Mouse (Mus musculus) frontal cortex, postnatal 25 days (tissue): ENCODE data around the gene Mark2.
A peak's percentile ranks its signal among the peaks of the same experiment; 100 is the strongest.
"Not testable (repeated sequence)": the region's sequence is repeated elsewhere in the genome, so short reads cannot be mapped to it uniquely, and the experiment has no call there.

Experiments used
- DNase-seq, 2 experiments: peaks; one replicate each; pipeline ENCODE4 v3.0.0; 2022; ENCODE audit warnings: low spot score in 2 of 2

Gene Mark2

DNA sequence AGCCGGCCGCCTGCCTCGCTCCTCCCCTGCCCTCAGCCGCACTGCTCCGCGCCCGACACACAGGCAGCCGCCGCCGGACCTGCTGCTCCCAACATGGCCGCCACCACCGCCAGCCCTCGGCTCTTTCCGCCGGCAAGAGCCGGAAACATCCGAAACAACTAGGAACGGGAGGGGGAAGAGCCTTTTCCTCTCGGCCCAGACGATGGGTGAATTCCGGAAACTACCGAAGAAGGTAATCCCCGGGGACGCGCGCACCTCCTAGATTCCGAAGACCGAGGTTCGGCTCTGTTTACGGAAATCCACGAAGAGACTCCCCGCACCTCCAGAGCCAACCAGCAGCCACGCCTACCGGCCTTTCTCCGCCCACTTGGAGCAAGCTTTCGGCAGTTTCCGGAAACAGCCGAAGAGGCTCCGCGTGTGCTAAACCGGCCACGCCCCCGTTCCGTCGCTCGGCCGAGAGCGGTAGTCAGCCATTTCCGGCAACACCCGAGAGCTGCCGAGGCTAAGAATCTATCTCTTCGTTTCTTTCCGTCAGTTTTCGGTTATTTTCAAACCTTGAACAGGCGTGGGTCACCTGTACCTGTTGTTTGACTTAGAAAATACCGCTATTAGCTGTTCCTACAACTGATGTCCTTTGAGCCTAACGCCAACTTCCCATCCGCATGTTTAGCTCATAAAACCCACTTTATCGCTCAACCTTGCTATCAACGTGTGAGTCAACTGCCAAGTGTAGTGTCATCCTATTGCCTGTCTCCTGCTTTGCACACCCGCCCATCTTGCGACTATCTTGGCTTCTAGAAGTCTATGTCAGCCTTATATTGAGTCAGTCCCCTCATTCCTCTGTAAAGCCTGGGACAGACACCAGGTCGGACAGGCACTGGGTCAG lies at the start of gene Mark2:
Gene Mark2 (minus strand): TSS at position 349 of the 886 bp plus-strand sequence.
- peak; percentile 99 for DNase-seq

DNA sequence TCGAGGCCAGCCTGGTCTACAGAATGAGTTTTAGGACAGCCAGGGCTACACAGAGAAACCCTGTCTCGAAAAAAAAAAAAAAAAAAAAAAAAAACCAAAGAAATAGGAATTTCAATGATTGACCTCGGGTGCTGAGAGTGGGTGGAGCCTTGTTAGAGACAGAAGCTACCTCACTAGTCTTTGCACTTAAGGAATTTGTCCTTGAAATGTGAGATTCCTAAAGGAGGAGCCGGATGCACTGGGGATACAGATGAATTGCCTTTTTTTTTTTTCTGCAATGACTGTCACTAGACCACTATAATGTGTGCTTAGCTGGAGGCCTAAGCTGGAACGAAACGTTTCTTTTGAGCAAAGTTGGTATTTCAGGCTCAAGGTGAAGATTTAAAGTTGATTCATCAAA lies 46.8 kb upstream of the Mark2 start:
- DNase-seq = no peak

DNA sequence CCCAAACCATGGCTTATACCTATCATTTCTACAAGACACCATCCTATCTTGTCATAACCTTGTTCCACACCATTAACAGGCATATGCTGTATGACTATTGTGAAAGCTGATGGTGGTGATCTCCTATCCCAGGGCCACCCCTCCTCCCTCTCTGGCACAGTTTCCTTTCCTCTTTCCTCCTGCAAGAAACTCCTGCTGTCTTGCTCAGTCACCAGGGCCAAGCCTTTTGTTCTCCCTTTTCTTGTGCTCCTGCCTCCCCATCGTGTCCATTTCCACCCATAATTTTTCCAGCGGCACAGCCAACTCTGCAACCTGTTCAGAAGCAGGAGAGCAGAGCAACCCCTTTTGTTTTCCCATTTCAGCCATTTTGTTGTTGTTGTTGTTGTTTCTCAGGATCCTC lies 44.4 kb upstream of the Mark2 start:
- no peak for DNase-seq

DNA sequence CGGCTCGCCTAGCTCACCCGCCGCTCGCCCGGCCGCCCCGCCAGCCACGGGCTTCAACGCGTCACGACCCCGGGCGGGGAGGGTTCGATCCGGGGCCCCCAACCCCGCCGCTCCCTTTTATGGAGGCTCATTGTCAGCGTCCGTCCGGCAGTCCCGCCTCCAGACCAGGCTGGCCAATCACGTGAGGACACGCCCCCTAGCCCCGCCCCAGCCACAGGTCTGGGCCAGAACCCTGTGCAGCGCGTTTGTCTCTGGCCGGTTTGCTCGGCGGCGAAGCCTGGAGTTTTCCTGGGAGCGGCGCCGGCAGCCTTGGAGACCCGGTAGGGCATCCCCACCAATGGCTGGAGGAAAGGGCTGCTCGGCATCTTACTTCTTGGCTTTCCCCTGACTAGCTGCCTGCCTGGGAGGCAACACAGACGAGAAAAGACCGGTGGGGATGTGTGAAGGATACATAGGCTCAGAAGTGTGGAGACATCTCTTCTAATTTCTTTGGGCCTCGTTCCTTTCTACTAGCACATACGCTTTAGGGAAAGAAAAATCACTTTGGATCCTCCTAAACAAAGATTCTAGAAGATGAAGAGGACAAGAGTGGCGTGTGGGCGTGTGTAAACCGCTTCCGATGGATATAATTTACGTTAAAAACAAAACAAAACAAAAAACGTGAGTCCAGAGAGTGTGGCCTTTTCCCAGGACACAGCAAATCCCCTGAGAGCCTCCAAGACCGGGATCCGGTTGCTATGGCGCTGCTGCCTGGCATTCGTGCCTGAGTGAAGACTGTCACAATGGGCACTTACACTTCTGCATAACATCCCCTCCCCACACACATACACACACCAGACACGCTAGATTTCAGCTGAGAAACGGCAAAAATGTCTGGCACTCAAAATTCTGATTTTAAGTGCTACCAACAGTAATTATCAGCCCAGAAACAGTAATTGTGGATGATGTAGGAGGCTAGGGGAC lies 41.5 kb upstream of the Mark2 start, which contains the start of gene Spindoc:
Gene Spindoc (minus strand): TSS at position 92 of the 963 bp plus-strand sequence.
- peak; percentile 97 to 98 for DNase-seq

DNA sequence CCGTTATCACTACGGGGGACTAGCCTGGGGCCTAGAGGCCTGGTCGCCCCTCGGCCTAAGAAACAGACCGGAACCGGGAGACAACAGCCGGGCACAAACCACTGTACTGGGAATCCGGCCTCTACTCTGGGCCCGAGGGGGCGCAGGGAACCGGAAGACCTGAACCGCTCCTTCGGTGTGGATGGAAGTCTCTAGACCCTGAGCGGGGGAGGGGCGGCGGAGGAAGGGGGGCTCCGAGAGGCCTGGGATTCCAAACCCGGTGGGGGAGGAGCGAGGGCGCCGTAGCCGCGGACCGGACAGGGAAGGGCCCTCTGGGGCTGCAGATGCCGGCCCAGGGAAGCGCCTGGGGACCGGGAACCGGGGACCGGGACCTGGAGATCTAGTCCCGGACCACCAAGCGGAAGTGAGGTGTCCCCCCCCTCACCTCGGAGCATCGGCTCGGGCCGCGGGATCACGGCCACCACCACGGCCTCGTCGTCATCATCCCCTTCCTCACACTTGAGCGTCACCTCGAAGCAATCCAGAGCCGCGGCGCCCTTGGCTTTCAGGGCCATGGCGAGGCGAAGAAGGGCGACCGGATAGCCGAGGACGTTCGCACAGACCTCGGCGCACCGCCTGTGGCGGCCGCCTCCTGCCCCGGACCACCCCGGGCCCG lies 40.7 kb upstream of the Mark2 start:
- DNase-seq = peak; percentile 21 to 36

DNA sequence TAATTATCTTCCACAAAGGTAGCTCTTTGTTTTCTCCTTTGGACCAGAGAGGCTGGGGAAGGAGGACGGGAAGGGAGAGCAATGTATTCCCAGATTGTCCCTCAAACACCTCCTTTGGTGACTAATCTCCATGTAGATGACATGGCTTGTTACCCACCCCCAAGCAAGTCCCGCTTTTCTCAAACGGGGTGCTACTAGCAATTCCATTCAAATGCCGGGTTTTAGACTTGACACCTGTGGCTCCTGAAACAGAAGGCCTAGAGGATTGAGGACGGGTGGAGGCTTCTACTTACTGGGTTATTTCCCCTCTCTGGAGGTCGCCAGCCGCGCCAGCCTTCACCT lies 40.2 kb upstream of the Mark2 start:
- DNase-seq = no peak

DNA sequence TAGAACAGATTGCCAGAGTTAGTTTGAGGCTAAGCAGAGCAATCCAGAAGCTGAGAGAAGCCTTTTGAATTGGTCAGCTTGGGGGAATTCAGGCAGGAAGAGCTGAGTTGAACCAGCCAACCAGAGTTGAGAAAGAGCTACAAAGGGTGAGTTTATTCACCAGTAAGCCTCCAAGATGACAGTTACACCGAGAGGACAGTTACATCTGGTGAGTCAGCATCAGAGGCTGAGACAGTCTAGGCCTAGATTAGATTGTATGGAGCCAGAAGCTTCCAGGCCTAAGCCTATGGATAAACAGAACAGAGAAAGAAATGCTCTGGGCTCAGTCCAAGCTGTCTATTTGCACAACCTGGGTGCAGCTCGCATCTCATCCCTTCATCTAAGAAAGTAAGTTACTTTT lies 36.0 kb upstream of the Mark2 start:
- no peak for DNase-seq

DNA sequence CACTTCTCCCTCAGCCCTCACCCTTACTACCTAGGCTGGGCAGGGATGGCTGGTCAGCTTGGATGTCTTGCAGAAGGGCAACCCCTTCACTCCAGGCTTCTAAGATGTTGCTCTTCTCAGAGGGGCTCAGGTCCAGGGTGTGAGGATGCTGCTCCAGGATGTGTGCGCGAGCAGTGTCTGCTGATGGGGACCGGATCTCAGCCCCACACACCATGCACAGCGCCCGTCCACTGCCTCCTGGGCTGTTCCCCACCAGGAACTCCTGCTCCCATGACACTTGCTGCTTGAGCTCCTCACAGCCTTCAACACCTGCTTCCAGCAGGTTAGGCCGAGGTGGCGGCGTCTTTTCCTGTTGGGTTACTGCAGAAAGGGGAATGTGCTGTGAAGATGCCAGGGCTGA lies 32.8 kb upstream of the Mark2 start:
- no peak for DNase-seq

DNA sequence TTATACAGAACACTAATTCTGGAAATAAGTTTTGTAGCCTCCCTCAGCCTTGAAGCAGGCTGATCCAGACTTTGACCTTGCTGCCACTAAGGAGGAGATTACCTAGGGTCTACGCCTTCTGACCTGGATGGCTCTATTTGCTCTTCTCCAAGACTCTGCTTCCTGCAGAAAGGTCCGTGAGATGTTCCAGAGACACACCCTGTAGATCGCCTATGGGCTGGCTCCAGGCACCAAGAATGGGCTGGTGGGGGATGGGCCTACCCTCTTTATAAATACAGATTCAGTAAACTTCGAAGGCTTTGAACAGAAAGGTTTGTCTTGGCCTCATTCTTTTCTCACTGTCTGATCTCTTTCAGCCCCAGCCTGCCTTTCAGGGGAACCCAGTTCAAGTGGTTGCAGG lies 27.8 kb upstream of the Mark2 start:
- not testable (repeated sequence) for DNase-seq

DNA sequence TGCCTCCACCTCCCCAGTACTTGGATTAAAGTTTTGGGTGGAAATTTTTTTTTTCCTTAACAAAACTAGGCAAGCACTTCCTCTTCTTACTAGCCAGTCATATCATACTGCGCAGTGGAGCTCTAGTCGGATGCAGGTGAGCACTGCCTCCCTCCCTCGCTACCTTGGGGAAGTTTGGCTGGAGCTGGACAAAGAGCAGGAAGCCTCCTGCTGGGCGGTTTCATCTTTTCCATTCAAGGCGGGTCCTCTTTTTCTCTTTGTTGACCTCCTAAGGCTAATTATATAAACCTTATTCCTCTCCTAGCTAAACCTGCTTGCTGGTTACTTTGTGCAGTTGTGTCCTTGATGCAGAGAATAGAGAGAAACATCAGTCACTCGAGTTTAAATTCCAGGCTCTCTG lies 12.0 kb upstream of the Mark2 start:
- no peak for DNase-seq

DNA sequence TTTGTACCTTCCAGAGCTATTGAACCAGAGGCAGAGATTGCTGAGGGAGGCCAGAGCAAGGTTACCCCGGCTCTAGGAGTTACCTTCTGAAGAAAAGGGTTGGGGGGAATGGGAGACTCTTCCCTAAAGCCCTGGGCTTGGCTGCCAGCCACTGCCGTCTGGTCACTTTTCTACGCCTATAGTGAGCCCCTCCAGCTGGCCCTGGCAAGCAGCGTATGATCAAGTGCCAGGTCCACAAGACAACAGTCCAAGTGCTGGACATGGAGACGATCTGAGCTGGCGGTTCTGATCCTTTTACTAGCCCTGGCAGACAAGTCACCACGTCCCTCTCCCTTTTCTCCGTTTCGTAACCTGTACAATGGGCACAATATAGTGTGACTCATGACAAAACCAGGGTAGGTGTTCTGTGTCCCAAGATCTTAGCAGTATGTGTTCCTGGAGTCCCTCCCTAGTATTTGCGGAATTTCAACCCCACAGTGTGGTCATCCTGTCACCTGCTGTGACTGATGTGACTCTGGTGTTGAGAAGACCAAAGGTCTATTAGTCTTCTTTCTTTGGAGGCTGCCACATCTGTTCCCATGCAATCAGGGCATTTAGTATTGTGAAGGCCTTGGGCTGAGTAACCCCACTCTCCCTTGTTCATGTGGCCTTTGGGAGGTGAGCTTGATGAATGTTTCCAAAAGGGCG lies 11.3 kb upstream of the Mark2 start:
- no peak for DNase-seq

DNA sequence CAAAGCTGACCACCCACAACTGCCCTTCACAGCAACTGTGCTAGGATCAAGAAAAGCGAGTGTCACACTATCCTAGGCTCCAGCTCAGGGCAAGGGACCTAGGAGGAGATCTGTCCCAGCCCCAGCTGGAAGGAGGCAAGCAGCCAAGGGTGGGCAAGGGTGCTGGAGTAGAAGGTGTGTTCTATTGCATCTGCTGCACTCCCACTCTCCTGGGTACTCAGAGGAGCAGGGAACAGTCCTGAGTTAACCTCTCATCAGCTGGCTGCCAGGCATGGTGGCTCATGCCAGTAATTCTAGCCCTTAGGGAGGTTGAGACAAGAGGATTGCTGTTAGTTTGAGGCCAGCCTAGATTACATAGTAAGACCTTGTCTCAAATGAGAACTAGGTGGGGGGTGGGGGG lies 8.3 kb upstream of the Mark2 start:
- DNase-seq = no peak

DNA sequence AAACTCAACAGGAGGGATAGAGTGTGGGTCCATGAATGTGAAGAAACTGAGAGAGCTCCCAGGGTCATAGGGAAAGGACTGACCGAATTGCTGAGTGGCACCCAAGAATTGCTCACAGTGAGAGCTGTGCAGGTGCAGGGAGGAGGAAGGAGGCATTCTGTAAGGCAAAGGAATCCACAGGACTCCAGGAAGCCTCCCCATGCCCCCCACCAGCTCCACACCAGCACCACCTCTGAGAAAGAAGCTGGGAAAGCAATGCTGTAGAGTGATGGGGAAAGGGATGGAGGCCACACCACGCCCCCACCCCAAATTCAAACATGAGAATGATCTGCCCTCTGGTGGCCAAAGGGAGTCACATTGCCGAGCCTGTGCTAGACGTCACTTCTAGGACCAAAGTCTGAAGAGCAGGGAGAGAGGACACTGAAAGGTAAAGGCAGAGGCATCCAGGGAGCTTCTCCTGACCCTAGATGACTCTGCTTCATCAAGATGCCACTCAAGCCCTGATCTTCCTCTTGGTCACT lies 3.6 kb upstream of the Mark2 start:
- DNase-seq = peak; percentile 23 to 36

DNA sequence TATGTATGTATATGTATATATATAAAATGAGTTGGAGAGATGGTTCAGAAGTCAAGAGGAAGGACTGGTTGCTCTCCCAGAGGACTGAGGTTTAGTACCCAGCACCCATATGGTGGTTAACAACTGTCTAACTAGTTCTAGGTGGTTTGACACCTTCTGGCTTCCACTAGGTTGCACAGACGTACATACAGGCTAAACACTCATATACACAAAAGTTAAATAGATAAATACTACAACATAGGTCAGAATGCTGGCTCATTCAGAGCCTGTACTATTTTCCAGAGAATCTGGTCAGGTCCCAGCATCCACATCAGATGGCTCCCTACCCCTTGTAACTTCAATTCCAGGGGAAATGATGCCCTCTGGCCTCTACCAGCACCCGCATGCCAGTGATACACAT lies 986 bp upstream of the Mark2 start:
- no peak for DNase-seq

DNA sequence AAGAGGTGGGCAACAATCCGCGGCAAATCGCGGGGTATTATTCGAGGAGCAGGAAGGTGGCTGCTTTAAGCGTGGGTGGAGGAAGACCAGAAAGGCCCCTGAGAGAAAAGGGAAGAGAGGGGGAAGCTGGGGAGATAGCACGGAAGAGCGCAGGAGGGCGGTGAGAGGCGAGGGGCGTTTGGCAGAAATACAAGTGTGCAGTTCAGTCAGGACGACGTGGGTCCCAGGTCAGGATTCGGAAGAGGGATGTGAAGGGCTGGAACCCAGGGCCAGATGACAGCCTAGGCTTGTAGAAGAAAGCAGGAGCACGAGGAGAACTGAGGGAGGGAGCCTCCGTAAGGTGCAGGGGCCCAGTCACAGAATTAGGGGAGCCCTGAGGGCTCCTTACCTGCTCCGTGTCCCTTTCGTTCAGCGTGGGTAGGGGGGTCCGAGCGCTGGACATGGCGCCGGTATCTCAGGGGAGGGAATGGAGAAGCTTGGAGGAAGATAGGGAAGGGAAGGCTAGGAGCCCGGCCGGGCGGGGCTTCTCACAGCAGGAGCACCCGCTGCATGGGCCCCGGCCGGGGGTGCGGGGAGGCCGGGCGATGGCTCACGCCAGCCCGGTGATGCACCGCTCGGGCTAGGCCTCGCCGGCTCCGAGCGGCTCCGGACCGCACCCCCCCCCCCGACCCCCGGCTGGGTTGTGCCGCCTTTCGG lies 732 bp downstream of the Mark2 start:
- peak; percentile 22 to 26 for DNase-seq

DNA sequence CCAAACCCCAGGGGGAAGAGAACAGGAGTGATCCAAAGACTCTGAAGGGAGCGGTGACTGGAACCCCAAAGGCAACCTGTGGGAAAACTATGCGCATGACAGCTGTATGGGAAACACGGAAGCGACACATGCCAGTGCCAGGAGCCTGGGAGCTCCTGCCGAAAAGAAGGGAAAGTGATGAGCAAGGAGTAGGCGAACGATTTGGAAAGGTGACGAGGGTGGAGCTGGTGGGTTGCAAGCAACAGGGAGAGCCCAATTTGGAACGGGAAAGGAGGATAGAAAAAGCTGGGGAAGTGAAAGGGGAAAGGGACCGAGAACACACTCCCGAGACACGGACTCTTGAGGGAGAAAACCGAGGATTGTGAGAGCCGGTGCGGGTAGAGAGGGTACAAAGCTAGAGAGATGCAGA lies 1.3 kb downstream of the Mark2 start:
- peak; percentile 22 to 43 for DNase-seq

DNA sequence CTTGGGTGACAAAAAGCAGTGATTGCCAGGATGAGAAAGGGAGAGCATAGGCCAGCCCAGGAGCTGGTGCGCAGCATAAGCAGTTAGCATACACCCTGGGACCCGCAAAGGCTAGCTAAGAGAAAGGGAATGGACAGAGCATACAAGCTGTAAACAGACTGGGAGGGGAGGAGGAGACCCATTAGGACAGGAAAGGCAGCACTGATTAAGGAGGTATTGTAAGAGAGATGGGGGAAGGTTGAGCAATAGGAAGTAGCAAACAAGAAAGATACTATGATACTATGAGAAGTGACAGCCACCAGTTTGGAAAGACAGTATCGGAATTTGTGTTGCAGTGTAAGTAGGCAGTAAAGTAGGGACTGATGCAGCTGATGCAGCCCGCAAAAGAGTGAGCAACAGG lies 1.8 kb downstream of the Mark2 start:
- no peak for DNase-seq

DNA sequence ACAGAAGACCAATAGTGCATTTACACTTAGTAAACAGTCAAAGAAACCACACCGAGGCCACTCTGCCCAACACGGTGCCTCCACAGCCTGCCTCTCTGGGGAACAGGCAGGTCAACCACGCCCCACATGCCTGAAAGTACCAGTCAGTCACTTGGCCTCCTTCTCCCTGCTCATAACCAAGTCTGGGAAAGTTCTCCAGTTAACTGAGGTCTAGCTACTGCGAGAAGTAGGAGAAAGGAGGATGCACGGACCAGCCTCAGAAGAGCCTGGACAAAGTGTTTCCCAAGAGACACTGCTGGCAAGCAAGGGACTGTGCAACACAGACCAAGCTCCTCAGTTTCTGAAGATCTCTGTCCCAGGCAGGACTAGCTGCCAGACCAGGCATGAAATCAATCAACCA lies 2.6 kb downstream of the Mark2 start:
- DNase-seq = no peak

DNA sequence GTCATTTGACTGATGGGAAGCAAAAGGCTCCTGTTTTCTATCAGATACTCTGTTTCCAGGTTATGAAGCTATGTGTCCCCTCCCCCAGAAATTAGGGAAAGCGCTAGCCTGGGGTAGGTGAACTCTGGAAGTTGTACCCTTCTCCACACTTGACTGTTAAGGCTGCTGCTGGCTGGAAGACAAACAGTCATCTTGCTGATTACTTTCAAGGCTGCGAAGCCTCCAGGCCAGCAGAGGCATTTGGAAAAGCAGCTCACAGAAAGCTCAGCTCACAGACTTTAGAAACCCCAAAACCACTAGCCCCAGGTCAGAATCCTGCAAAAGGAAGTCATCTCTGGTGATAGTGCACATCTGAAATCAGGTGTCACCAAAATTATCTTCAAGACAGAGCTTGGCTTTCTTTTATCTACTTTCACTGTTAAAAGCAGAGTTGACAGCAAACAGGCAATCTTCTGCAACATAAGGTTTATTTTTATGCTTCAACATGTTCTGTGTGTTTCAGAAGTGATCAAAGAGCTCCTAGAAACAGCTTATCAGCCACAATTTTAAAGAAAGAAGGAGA lies 3.8 kb downstream of the Mark2 start:
- no peak for DNase-seq

DNA sequence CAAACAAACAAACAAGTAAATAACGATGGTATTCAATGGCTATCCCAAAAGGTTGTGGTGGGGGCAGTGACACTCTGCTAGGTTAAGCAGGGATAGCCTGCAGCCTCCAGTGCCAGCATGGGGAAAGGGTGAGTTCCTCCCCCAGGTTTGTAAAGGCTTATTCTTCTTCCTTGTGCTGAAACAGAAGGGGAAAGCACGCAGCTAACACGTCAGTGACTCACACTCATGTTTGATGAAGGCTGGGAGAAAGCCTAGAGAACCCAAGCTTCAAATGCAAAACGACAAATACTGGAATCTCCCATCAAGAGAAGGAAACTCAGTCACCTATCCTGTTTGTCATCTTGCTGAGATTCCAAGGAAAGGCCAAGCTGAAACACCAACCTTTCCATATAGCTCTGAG lies 6.0 kb downstream of the Mark2 start:
- DNase-seq = no peak
